Mouse (Mus musculus): ENCODE data around the gene Cenpi.

The Cenpi gene

DNA sequence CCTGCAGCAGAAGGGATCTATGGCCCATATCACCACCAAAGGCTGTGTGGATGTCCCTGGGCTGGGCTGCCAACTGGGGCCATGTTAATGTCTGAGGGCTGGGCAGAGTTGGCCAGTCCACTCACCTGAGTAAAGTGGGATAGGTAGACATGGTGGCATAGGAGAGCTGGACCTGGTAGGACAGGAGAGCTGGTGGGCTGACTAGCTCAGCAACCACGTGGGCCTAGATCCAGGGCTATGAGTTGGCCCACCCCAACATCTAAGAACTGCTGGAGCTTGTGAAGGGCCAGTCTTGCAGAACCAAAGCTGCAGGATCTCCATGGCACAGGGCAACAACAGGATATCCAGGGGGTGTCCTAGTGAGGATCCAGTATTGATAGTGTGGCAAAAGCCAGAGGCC, 57.5 kb downstream of the Cenpi start:
- no peak for DNase-seq

DNA sequence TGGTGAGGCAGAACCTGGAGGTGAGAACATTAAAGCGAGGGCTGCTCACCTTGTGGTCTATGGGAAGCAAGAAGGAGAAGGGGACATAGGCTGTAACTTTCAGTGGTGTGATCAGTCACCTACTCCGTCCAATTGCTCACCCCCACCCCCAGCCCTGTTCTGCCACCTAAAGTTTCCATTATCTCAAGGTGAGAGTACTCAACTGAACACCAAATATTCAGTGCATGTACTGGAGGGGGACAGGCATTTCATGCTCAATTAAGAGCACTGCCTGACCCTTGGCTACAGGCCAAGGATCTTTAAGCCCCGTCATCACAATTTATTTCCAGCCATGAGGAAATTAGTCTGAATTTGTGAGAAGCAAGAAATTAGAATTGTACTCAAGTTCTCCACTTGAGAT, 58.7 kb downstream of the Cenpi start:
- no peak for DNase-seq

DNA sequence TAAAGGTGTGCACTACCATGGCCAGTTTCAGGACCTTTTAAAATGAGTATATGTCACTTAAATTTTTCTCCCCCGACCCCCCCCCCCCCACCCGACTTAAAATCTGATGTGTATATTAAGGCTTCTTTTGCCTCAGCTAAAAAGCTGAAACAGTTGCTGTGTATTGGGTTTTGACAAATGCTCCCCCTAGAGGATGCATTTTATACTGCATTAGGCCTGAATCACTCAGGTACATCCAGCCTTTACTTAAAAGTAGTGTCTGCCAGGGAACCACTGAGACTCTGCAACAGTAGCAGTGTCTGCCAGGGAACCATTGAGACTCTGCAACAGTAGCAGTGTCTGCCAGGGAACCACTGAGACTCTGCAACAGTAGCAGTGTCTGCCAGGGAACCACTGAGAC, 63.4 kb downstream of the Cenpi start:
- DNase-seq: no peak

DNA sequence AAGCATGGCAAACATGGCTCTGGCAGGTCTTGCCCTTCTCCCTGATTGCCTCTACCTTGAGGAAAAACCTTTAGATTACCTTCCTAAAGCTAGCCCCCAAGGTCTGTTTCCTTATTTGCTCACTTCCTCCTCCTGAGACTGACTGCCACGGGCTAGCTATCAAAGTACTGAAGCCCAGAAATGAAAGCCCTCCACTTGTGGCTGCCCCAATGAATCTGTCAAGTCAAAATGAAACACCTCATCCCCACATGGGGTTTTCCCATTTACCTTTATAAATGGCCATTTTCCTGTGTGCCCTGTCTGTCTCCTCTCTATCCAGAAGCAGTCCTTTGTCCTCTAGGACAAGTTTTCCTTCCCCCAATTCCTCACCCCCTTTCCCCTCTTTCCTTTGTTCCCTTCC, 66.3 kb downstream of the Cenpi start:
- DNase-seq: no peak

DNA sequence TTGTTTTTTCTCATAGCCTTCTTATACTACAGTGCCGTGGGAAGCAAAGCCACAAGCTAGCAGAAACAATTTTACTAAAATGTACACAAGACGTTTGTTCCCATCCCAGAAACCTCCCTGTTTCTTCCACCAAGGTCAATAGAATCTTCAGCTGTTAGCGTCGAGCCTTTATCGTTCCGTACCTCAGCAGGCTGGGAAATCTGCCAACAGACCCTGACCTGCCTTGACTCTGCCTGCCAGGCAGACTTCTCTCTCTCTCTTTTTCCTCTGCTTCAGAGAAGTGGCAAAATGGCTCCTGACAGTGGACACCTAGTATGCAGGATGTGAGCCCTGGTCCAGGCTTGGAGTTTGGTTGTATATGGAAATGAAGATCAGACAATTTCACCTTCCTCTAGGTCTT, 77.0 kb downstream of the Cenpi start:
- no peak for DNase-seq

DNA sequence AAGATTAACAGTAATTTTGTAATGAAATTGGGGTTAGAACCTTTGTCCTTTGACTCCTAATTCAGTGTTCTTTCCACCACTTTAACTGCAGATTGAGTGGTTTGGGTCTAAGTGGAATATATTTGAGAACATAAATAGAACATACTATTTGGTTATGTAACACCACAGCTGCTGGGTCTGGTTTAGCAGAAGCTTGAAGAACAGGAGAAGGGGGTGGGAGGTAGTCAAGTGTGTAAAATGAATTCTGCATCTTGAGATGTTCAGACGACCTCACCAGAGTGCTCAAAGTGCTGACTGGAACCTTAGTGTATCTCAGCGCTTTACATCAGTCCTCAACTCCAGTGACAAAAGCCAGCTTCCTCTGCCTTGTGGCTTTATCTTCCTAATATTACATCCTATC, 91.1 kb downstream of the Cenpi start:
- peak; percentile 12 for DNase-seq

DNA sequence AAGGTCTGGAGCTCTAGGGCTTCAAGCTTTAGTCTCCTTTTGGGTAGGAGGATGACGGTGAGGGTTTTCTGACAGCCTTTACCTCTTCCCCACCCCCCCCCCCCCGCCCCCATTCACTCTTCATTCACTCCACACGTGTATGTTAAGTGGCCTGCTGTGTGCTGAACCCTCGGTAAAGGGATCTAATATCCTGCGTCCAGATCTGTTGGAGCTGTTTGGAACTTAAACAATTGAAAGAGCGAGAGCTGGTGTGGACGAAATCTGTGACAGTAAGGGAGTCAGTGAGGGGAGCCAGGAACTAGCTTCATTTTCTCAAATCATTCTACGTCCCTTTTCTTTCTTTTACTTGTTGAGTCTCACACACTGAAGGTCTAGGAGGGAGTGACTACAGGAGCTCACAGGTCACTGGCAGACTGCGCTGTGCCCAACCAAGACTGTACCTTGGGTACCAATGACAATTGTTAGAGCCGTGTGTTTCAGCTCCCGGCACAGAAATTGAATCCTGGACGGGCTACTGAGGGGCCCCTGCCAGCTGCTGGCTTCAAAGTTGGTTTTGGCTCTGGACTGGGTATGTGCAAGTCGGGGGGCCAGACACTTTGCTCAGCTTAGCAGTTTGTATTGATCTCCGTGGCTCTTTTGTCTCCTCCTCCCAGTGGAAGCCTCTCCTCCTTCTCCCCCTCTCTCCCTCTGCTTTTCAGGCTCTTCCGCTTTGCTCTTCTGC, 96.1 kb downstream of the Cenpi start, which contains the start of gene Drp2:
Gene Drp2, plus strand, starts transcription at position 689 of the 721 bp plus-strand sequence.
- DNase-seq: no peak

DNA sequence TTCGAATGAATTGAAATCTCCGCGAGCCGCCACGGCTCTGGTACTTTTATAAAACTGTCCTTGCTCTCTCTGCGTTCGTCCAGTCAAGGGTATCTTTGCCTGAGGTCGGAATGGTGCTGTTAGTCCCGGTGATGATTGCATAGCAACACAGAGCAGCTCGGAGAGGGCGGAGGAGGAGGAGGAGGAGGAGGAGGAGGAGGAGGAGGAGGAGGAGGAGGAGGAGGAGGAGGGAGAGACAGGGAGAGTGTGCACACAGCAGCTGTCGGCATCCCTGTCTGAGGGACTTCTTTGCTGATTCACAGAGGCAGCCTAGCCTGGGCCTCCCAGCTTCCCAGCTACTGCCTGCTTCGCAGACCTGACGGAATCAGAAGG, 96.7 kb downstream of the Cenpi start:
- DNase-seq: peak; percentile 9

DNA sequence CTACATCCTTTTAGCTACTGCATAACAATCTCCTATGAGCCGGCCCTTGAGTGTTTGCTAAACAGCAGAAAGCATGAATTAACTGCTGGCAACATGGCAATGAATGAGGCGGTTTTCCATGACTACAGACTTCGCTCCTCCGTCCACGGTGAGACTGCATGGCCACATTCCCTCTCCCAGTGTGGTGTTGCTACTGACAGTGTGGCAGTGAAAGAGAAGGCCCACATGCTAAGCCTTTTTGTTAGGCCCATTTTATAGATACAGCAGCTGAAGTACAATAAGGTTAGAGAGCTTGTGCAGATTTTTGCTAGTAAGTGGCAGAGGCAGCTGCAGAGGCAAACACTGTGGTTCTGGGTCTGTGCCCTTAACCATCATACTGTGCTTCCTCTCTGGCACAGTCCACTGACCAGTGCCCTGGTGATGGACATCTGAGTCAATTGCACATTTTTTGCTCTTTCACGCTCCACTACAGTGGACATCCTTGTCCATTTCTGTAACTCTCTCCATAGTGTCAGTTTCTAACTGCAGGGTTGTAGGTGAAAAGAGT, 101.5 kb downstream of the Cenpi start:
- no peak for DNase-seq

DNA sequence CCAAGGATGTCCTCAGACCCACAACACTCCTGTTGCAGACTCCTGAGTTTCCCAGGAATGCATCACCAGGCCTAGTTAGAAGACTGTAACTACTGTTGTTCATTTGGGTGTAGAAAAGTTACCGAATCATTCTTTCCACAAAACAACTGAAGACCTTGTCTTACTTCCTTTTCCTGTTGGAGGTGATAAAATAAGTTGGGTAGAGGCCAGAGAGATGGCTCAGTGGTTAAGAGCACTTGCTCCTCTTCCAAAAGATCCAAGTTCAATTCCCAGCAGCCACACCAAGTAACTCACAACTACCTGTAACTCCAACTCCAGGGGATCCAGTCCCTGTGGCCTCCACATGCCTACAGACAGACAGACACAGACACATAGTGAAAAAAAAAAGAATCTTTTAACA, 104.2 kb downstream of the Cenpi start:
- no peak for DNase-seq

All from layer of hippocampus, adult 9-11 months (tissue).